Mouse (Mus musculus) testis, adult 2 months (tissue): ENCODE measurements around the gene Tsen54.
"Not testable (repeated sequence)": the region's sequence is repeated elsewhere in the genome, so short reads cannot be mapped to it uniquely, and the experiment has no call there.

Experiments
- CTCF ChIP-seq: fragments of 200-500 bp; IDR thresholded peaks from 2 replicates; pipeline ENCODE4 v1.5.1; 2012; ENCODE audit warnings: low read depth, mild to moderate bottlenecking, inconsistent platforms, low read length, moderate library complexity; ENCODE audit not compliant: control insufficient read depth, insufficient read depth, insufficient replicate concordance
- POLR2A ChIP-seq: fragments of 200-500 bp; IDR thresholded peaks from 2 replicates; pipeline ENCODE4 v1.6.1; 2012; ENCODE audit warnings: low read depth, mild to moderate bottlenecking, inconsistent platforms, low read length, moderate library complexity; ENCODE audit not compliant: control insufficient read depth

DNA sequence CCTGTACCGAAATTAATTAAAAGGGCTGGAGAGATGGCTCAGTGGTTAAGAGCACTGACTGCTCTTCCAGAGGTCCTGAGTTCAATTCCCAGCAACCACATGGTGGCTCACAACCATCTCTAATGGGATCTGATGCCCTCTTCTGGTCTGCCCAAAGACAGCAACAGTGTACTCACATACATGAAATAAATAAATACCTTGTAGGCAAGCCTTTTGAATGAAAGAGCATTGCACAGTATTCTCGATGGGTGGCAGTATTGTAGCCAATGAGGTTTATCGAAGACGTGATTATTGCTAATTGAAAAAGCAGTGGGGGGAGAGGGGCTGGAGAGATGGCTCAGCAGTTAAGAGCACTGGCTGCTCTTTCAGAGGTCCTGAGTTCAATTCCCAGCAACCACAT lies 42.6 kb downstream of the Tsen54 start:
- not testable (repeated sequence) for TF ChIP-seq CTCF, POLR2A
